Mouse (Mus musculus): Measurements from ENCODE around the gene Hes6. TPM values are rescaled to one million over a fixed set of nuclear protein-coding genes. Genes with fewer than 3 reads are reported as not detected.

The Hes6 gene
- polyA plus RNA-seq, 1 experiment from 2014 or later, result 21.1 TPM

GRCm38 (mm10) chr1:91419862-91420600 lies 6.2 kb upstream of the Hes6 start:
- no peaks in the 10 kb centered on the region for H3K9me3 ChIP-seq (replicated peaks)
- no peaks in the 10 kb centered on the region for H3K27me3 ChIP-seq
- H3K4me3 ChIP-seq (replicated peaks), result no peak overlapping the region
- H3K36me3 ChIP-seq (replicated peaks), result peaks cover 9% of the 10 kb centered on the region
- H3K4me1 ChIP-seq (replicated peaks), result peaks cover 13% of the 10 kb centered on the region
- peak; percentile 53 for ATAC-seq (ENCODE audit: insufficient read depth)
- H3K4me2 ChIP-seq, result no peak overlapping the region
- H3K9ac ChIP-seq, result no peak overlapping the region
- WGBS (ENCODE audit: insufficient replicate concordance), result 53% methylated on average over 10 of the region's 10 CpGs
- peak overlapping the region; percentile 45; the same call in 1 of the 2 replicates for H3K27ac ChIP-seq (replicated peaks)

- H3K4me2 ChIP-seq, result no peak overlapping the region
- H3K27me3 ChIP-seq, result peaks cover 16% of the 10 kb centered on the region
- no peak overlapping the region for H3K9ac ChIP-seq
- ATAC-seq (ENCODE audit: insufficient read depth), result no peak
- WGBS (ENCODE audit: insufficient replicate concordance), result 44% methylated on average over 1 of the region's 1 CpGs
- no peak overlapping the region for H3K4me3 ChIP-seq (replicated peaks)
- H3K36me3 ChIP-seq (replicated peaks), result peaks cover 6% of the 10 kb centered on the region
- peaks cover 28% of the 10 kb centered on the region for H3K4me1 ChIP-seq (replicated peaks)
- H3K9me3 ChIP-seq (replicated peaks), result no peaks in the 10 kb centered on the region
- H3K27ac ChIP-seq (replicated peaks), result no peak overlapping the region
Measured at GRCm38 (mm10) chr1:91417991-91418390, 4.2 kb upstream of the Hes6 start.

- no peak overlapping the region for H3K27ac ChIP-seq (replicated peaks)
- H3K4me3 ChIP-seq (replicated peaks), result no peak overlapping the region
- peaks cover 33% of the 10 kb centered on the region for H3K27me3 ChIP-seq
- no peak overlapping the region for H3K9ac ChIP-seq
- no peak overlapping the region for H3K4me2 ChIP-seq
- H3K4me1 ChIP-seq (replicated peaks), result peaks cover 33% of the 10 kb centered on the region
- ATAC-seq (ENCODE audit: insufficient read depth), result no peak
- H3K9me3 ChIP-seq (replicated peaks), result no peaks in the 10 kb centered on the region
- 64% methylated on average over 5 of the region's 5 CpGs for WGBS (ENCODE audit: insufficient replicate concordance)
- peaks cover 6% of the 10 kb centered on the region for H3K36me3 ChIP-seq (replicated peaks)
Measured at GRCm38 (mm10) chr1:91415311-91415710, 1.5 kb upstream of the Hes6 start.

- Histone ChIP-seq H3K9ac (no peak overlapping the region), H3K27me3 (peaks cover 33% of the 10 kb centered on the region), H3K36me3 (replicated peaks) (peaks cover 6% of the 10 kb centered on the region), H3K27ac (replicated peaks) (no peak overlapping the region), H3K4me1 (replicated peaks) (peaks cover 30% of the 10 kb centered on the region), H3K4me2 (no peak overlapping the region), H3K4me3 (replicated peaks) (no peak overlapping the region), H3K9me3 (replicated peaks) (no peaks in the 10 kb centered on the region)
- 73% methylated on average over 4 of the region's 4 CpGs for WGBS (ENCODE audit: insufficient replicate concordance)
- no peak for ATAC-seq (ENCODE audit: insufficient read depth)
Measured at GRCm38 (mm10) chr1:91414903-91415302, 1.1 kb upstream of the Hes6 start.

GRCm38 (mm10) chr1:91413536-91413897 lies 321 bp downstream of the Hes6 start:
- Histone ChIP-seq H3K4me3 (replicated peaks) (peak overlapping the region; percentile 76), H3K27ac (replicated peaks) (peak overlapping the region; percentile 67), H3K27me3 (peaks cover 33% of the 10 kb centered on the region), H3K4me2 (peak overlapping the region; percentile 97), H3K9me3 (replicated peaks) (no peaks in the 10 kb centered on the region), H3K9ac (peak overlapping the region; percentile 46), H3K4me1 (replicated peaks) (peaks cover 30% of the 10 kb centered on the region), H3K36me3 (replicated peaks) (peaks cover 6% of the 10 kb centered on the region)
- WGBS (ENCODE audit: insufficient replicate concordance), result under 1% methylated on average over 14 of the region's 14 CpGs
- ATAC-seq (ENCODE audit: insufficient read depth), result no peak; the same call in none of the 2 replicates

- Histone ChIP-seq H3K27ac (replicated peaks) (peak overlapping the region; percentile 67), H3K27me3 (peaks cover 33% of the 10 kb centered on the region), H3K9me3 (replicated peaks) (no peaks in the 10 kb centered on the region), H3K9ac (peak overlapping the region; percentile 70), H3K4me2 (peak overlapping the region; percentile 97), H3K4me1 (replicated peaks) (peaks cover 30% of the 10 kb centered on the region), H3K4me3 (replicated peaks) (peak overlapping the region; percentile 76), H3K36me3 (replicated peaks) (peaks cover 6% of the 10 kb centered on the region; the same call in 1 of the 2 replicates)
- peak; percentile 92 for ATAC-seq (ENCODE audit: insufficient read depth)
- under 1% methylated on average over 34 of the region's 34 CpGs for WGBS (ENCODE audit: insufficient replicate concordance)
Measured at GRCm38 (mm10) chr1:91413030-91413506, 770 bp downstream of the Hes6 start.

GRCm38 (mm10) chr1:91412286-91413029 lies 1.4 kb downstream of the Hes6 start:
- WGBS (ENCODE audit: insufficient replicate concordance), result 4% methylated on average over 62 of the region's 65 CpGs
- Histone ChIP-seq H3K36me3 (replicated peaks) (no peaks in the 10 kb centered on the region; the same call in 1 of the 2 replicates), H3K9ac (peak overlapping the region; percentile 70), H3K27ac (replicated peaks) (peak overlapping the region; percentile 53; the same call in 1 of the 2 replicates), H3K27me3 (peaks cover 33% of the 10 kb centered on the region), H3K4me3 (replicated peaks) (peak overlapping the region; percentile 76), H3K4me2 (peak overlapping the region; percentile 97), H3K4me1 (replicated peaks) (peaks cover 30% of the 10 kb centered on the region), H3K9me3 (replicated peaks) (no peaks in the 10 kb centered on the region)
- ATAC-seq (ENCODE audit: insufficient read depth), result peak; percentile 43

- WGBS (ENCODE audit: insufficient replicate concordance), result 69% methylated on average over 8 of the region's 8 CpGs
- no peaks in the 10 kb centered on the region for H3K36me3 ChIP-seq (replicated peaks)
- peak overlapping the region; percentile 97 for H3K4me2 ChIP-seq
- H3K9me3 ChIP-seq (replicated peaks), result no peaks in the 10 kb centered on the region
- no peak overlapping the region for H3K9ac ChIP-seq
- no peak overlapping the region for H3K27ac ChIP-seq (replicated peaks)
- H3K27me3 ChIP-seq, result peaks cover 37% of the 10 kb centered on the region
- no peak for ATAC-seq (ENCODE audit: insufficient read depth)
- H3K4me3 ChIP-seq (replicated peaks), result peak overlapping the region; percentile 76
- H3K4me1 ChIP-seq (replicated peaks), result peaks cover 30% of the 10 kb centered on the region
Measured at GRCm38 (mm10) chr1:91411631-91412285, 2.1 kb downstream of the Hes6 start.

- Histone ChIP-seq H3K36me3 (replicated peaks) (no peaks in the 10 kb centered on the region), H3K27me3 (peaks cover 44% of the 10 kb centered on the region), H3K27ac (replicated peaks) (no peak overlapping the region), H3K9me3 (replicated peaks) (no peaks in the 10 kb centered on the region), H3K9ac (no peak overlapping the region), H3K4me3 (replicated peaks) (no peak overlapping the region), H3K4me1 (replicated peaks) (peaks cover 13% of the 10 kb centered on the region), H3K4me2 (no peak overlapping the region)
- ATAC-seq (ENCODE audit: insufficient read depth), result no peak
- WGBS (ENCODE audit: insufficient replicate concordance), result 67% methylated on average over 4 of the region's 4 CpGs
Measured at GRCm38 (mm10) chr1:91407819-91408218, 6.0 kb downstream of the Hes6 start.

GRCm38 (mm10) chr1:91405406-91406169 lies 8.2 kb downstream of the Hes6 start:
- H3K36me3 ChIP-seq (replicated peaks), result no peaks in the 10 kb centered on the region
- ATAC-seq (ENCODE audit: insufficient read depth), result no peak
- no peak overlapping the region for H3K4me3 ChIP-seq (replicated peaks)
- H3K27ac ChIP-seq (replicated peaks), result no peak overlapping the region
- H3K4me2 ChIP-seq, result no peak overlapping the region
- H3K9me3 ChIP-seq (replicated peaks), result no peaks in the 10 kb centered on the region
- H3K27me3 ChIP-seq, result peaks cover 34% of the 10 kb centered on the region
- H3K9ac ChIP-seq, result no peak overlapping the region
- no peaks in the 10 kb centered on the region for H3K4me1 ChIP-seq (replicated peaks)
- 41% methylated on average over 23 of the region's 23 CpGs for WGBS (ENCODE audit: insufficient replicate concordance)
